Mouse (Mus musculus) kidney, adult 9 months (tissue): ENCODE measurements at regions not wholly inside any gene's neighbourhood (a gene's known extent, or its start where the extent isn't known, plus 50 kb on each side); places are given as distances from the start of the nearest gene placed in this dataset.
A peak's percentile ranks its signal among the peaks of the same experiment; 100 is the strongest.

Experiments used
- DNase-seq: peaks from one replicate; pipeline ENCODE4 v3.0.0; 2022

DNA sequence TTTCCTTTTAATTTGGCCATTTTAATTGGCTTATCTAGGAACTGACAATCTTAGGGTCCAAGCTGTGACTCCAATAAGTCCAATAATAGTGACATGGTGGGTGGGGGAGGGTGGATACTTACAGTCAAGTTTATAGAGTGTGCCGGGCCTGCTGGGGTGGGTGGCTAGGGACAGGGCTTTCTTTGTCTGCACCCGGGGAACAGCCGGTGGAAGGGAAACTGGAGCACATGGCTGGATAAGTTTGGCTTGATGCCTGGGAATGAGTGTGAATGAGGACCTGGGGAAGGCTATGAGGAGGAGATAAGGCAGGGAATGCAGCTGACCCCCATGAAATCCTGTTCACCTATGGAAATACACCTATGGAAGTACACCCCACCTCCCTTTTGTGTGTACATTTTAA is 81.7 kb upstream of the Cers4 start:
- DNase-seq = no peak

DNA sequence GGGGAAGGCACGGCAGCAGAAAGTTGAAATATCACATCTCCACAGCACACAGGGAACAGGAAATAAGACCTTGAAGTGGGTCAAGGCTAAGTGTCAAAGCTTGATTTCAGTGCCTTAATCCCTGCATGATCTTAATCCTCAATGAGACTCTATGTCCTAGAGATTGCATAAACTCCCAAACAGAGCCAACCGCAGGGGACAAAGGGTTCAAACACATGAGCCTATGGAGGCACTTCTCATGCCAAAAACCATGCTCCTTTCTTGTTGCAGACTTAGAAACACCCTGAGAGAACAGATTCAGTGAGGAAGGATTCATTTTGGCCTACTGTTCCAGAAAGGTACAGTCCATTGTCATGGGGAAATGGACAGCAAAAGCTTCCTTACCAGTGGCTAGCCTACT is 81.0 kb upstream of the Cers4 start:
- no peak for DNase-seq

DNA sequence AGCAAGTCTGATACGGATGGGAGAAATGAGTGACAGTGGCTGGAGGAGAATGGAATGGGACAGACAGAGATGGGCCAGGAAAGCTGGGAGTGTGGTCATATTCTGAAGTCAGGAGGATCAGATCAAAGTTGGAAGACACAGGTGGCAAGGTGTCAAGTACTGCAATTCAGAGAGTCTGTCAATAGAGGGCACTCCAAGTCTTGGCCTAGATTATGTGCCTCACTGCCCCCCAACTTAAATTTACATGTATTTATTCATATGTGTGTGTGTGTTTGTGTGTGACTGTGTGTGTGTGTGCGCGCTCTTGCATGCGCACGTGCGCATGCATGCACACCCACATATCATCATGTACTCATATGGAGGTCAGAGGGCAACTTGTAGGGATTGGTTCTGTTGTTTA is 79.6 kb upstream of the Cers4 start:
- DNase-seq = peak; percentile 55

DNA sequence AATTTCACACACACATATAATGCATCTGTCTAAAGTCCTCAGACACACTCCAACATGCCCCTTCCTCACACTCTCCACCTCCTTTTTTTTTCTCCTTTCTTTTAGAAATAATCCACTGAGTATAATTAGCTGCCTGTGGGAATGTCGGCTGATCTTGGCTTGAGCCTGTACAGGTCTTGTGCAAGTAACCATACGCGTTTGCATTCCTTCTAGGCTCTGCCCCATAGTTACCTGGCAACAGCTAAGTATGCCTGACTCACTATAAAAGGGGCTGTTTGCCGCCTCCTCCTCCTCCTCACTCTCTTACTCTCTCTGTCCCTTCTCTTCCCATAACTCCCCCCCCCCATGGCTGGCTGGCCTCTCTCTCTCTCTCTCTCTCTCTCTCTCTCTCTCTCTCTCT is 79.1 kb upstream of the Cers4 start:
- peak; percentile 7 for DNase-seq

DNA sequence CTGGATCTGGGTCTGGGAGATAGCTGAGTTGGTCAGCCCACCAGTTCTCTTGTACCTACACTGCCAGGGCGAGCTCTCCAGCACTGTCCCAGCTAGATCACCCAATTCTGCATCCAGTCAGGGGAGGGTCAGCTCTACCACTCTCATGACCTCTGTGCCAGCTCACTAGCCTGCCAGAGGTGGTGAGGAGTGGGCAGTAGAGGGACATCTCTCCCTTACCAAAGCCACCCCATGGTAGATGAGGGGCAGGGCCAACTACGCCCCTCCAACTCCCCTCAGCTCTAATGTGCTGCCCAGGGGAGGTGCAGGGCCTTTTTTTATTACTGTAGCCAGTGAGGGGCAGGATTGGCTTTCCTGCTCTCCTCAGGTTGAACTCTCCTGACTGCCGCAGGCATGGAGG is 75.7 kb upstream of the Cers4 start:
- no peak for DNase-seq

DNA sequence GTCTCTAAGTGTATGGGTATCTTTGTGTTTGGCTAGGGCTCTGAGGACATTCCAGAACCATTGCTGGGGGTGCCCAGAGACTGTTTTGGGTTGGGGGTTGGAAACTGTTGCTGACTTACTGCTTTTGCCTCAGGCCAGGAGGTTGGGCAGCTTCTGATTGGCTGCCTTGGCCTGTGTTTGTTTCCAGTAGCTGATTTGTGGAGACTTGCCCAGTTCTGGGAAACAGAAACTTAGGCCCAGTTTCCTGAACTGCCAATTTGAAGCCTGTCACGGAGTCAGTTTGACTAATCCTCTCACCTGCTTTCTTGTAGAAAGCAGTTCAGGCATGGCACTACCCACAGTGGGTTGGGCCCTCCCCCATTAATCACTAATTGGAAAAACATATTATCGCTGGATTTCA is 59.7 kb upstream of the Cers4 start:
- DNase-seq = peak; percentile 7

DNA sequence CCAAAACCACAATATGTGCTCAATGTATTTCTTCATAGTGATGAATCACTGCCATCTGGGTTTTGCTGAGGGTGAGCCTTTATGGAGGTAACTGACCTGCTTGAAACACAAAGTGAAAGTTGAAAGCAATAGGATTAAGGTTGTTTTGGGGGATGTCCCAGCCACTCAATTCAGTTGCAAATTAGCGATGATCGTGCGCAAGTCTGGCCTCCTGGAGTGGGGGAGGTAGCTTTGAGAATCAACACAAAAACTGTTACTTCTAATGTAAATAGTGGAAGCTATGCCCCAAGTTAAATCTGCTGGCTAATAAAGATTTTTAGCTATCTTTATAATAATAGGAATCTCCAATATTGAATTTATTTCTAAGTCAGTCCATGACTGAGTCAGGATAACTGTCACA is 56.3 kb upstream of the Cers4 start:
- no peak for DNase-seq
